Mouse (Mus musculus): ENCODE results near the gene Ung. TPM values are rescaled to one million over a fixed set of nuclear protein-coding genes. Genes with fewer than 3 reads are reported as not detected.

The Ung gene
- polyA plus RNA-seq, 1 experiment from 2014 or later: 8.2 TPM

- 68% methylated on average over 9 of the region's 9 CpGs for WGBS
- no peak overlapping the region for H3K4me2 ChIP-seq (ENCODE audit: low read length)
- H3K4me3 ChIP-seq (ENCODE audit: low read depth, low read length): no peak overlapping the region
These were observed 25.2 kb downstream of the Ung start for GRCm38 (mm10) chr5:114155168-114155933.

GRCm38 (mm10) chr5:114157236-114157635 lies 27.1 kb downstream of the Ung start:
- Histone ChIP-seq H3K4me3 (ENCODE audit: low read depth, low read length) (no peak overlapping the region), H3K4me1 (ENCODE audit: control insufficient read depth, insufficient read depth, low read length) (no peaks in the 10 kb centered on the region), H3K9ac (ENCODE audit: low read depth, low read length) (no peak overlapping the region), H3K27ac (ENCODE audit: low read length) (no peak overlapping the region), H3K27me3 (ENCODE audit: control insufficient read depth, insufficient read depth, low read depth, low read length) (no peaks in the 10 kb centered on the region), H3K9me3 (replicated peaks; ENCODE audit: control insufficient read depth, low read length, poor library complexity, severe bottlenecking) (no peaks in the 10 kb centered on the region), H3K4me2 (ENCODE audit: low read length) (no peak overlapping the region), H3K36me3 (ENCODE audit: control insufficient read depth, insufficient read depth, low read length) (no peaks in the 10 kb centered on the region)
- 50% methylated on average over 7 of the region's 7 CpGs for WGBS
- ATAC-seq: no peak

More at GRCm38 (mm10) chr5:114155168-114155933, 25.2 kb downstream of the Ung start:
- Histone ChIP-seq H3K36me3 (ENCODE audit: control insufficient read depth, insufficient read depth, low read length) (no peaks in the 10 kb centered on the region), H3K4me1 (ENCODE audit: control insufficient read depth, insufficient read depth, low read length) (no peaks in the 10 kb centered on the region), H3K27ac (ENCODE audit: low read length) (no peak overlapping the region), H3K9ac (ENCODE audit: low read depth, low read length) (no peak overlapping the region), H3K27me3 (ENCODE audit: control insufficient read depth, insufficient read depth, low read depth, low read length) (no peaks in the 10 kb centered on the region), H3K9me3 (replicated peaks; ENCODE audit: control insufficient read depth, low read length, poor library complexity, severe bottlenecking) (no peaks in the 10 kb centered on the region)
- no peak for ATAC-seq

- no peaks in the 10 kb centered on the region for H3K27me3 ChIP-seq (ENCODE audit: control insufficient read depth, insufficient read depth, low read depth, low read length)
- no peak overlapping the region for H3K4me2 ChIP-seq (ENCODE audit: low read length)
- no peak overlapping the region for H3K4me3 ChIP-seq (ENCODE audit: low read depth, low read length)
- WGBS: 84% methylated on average over 6 of the region's 6 CpGs
- no peaks in the 10 kb centered on the region for H3K36me3 ChIP-seq (ENCODE audit: control insufficient read depth, insufficient read depth, low read length)
- no peak for ATAC-seq
- H3K9me3 ChIP-seq (replicated peaks; ENCODE audit: control insufficient read depth, low read length, poor library complexity, severe bottlenecking): no peaks in the 10 kb centered on the region
- H3K9ac ChIP-seq (ENCODE audit: low read depth, low read length): no peak overlapping the region
- no peak overlapping the region for H3K27ac ChIP-seq (ENCODE audit: low read length)
- H3K4me1 ChIP-seq (ENCODE audit: control insufficient read depth, insufficient read depth, low read length): no peaks in the 10 kb centered on the region
These were observed 31.2 kb downstream of the Ung start for GRCm38 (mm10) chr5:114161424-114161823.

- H3K27me3 ChIP-seq (ENCODE audit: control insufficient read depth, insufficient read depth, low read depth, low read length): no peaks in the 10 kb centered on the region
- H3K4me2 ChIP-seq (ENCODE audit: low read length): no peak overlapping the region
- WGBS: 59% methylated on average over 12 of the region's 12 CpGs
- no peak overlapping the region for H3K9ac ChIP-seq (ENCODE audit: low read depth, low read length)
- H3K4me1 ChIP-seq (ENCODE audit: control insufficient read depth, insufficient read depth, low read length): no peaks in the 10 kb centered on the region
- H3K4me3 ChIP-seq (ENCODE audit: low read depth, low read length): no peak overlapping the region
- H3K9me3 ChIP-seq (replicated peaks; ENCODE audit: control insufficient read depth, low read length, poor library complexity, severe bottlenecking): no peaks in the 10 kb centered on the region
- H3K27ac ChIP-seq (ENCODE audit: low read length): no peak overlapping the region
- ATAC-seq: no peak
- H3K36me3 ChIP-seq (ENCODE audit: control insufficient read depth, insufficient read depth, low read length): no peaks in the 10 kb centered on the region
These were observed 32.1 kb downstream of the Ung start for GRCm38 (mm10) chr5:114162106-114162815.

GRCm38 (mm10) chr5:114163117-114163696 lies 33.0 kb downstream of the Ung start:
- ATAC-seq: no peak
- H3K36me3 ChIP-seq (ENCODE audit: control insufficient read depth, insufficient read depth, low read length): no peaks in the 10 kb centered on the region
- 79% methylated on average over 6 of the region's 6 CpGs for WGBS

GRCm38 (mm10) chr5:114170345-114170744 lies 40.2 kb downstream of the Ung start:
- Histone ChIP-seq H3K27ac (ENCODE audit: low read length) (no peak overlapping the region), H3K27me3 (ENCODE audit: control insufficient read depth, insufficient read depth, low read depth, low read length) (peaks cover 3% of the 10 kb centered on the region), H3K9ac (ENCODE audit: low read depth, low read length) (no peak overlapping the region), H3K4me3 (ENCODE audit: low read depth, low read length) (no peak overlapping the region), H3K36me3 (ENCODE audit: control insufficient read depth, insufficient read depth, low read length) (no peaks in the 10 kb centered on the region), H3K4me1 (ENCODE audit: control insufficient read depth, insufficient read depth, low read length) (no peaks in the 10 kb centered on the region), H3K4me2 (ENCODE audit: low read length) (no peak overlapping the region), H3K9me3 (replicated peaks; ENCODE audit: control insufficient read depth, low read length, poor library complexity, severe bottlenecking) (no peaks in the 10 kb centered on the region)
- ATAC-seq: no peak
- WGBS: 85% methylated on average over 7 of the region's 7 CpGs

More at GRCm38 (mm10) chr5:114163117-114163696, 33.0 kb downstream of the Ung start:
- Histone ChIP-seq H3K4me3 (ENCODE audit: low read depth, low read length) (no peak overlapping the region), H3K4me1 (ENCODE audit: control insufficient read depth, insufficient read depth, low read length) (no peaks in the 10 kb centered on the region), H3K9ac (ENCODE audit: low read depth, low read length) (no peak overlapping the region), H3K4me2 (ENCODE audit: low read length) (no peak overlapping the region), H3K27ac (ENCODE audit: low read length) (no peak overlapping the region), H3K27me3 (ENCODE audit: control insufficient read depth, insufficient read depth, low read depth, low read length) (no peaks in the 10 kb centered on the region), H3K9me3 (replicated peaks; ENCODE audit: control insufficient read depth, low read length, poor library complexity, severe bottlenecking) (no peaks in the 10 kb centered on the region)

GRCm38 (mm10) chr5:114172936-114173335 lies 42.8 kb downstream of the Ung start:
- 92% methylated on average over 3 of the region's 3 CpGs for WGBS
- Histone ChIP-seq H3K27ac (ENCODE audit: low read length) (no peak overlapping the region), H3K4me2 (ENCODE audit: low read length) (no peak overlapping the region), H3K4me1 (ENCODE audit: control insufficient read depth, insufficient read depth, low read length) (peaks cover 2% of the 10 kb centered on the region; the same call in 1 of the 2 replicates), H3K9me3 (replicated peaks; ENCODE audit: control insufficient read depth, low read length, poor library complexity, severe bottlenecking) (no peaks in the 10 kb centered on the region), H3K36me3 (ENCODE audit: control insufficient read depth, insufficient read depth, low read length) (no peaks in the 10 kb centered on the region), H3K4me3 (ENCODE audit: low read depth, low read length) (no peak overlapping the region), H3K27me3 (ENCODE audit: control insufficient read depth, insufficient read depth, low read depth, low read length) (peaks cover 10% of the 10 kb centered on the region), H3K9ac (ENCODE audit: low read depth, low read length) (no peak overlapping the region)
- no peak for ATAC-seq

- 77% methylated on average over 7 of the region's 7 CpGs for WGBS
These were observed 43.3 kb downstream of the Ung start for GRCm38 (mm10) chr5:114173458-114173857.

More at GRCm38 (mm10) chr5:114173458-114173857, 43.3 kb downstream of the Ung start:
- Histone ChIP-seq H3K36me3 (ENCODE audit: control insufficient read depth, insufficient read depth, low read length) (no peaks in the 10 kb centered on the region), H3K9ac (ENCODE audit: low read depth, low read length) (no peak overlapping the region), H3K27me3 (ENCODE audit: control insufficient read depth, insufficient read depth, low read depth, low read length) (peaks cover 10% of the 10 kb centered on the region), H3K4me1 (ENCODE audit: control insufficient read depth, insufficient read depth, low read length) (peaks cover 2% of the 10 kb centered on the region; the same call in 1 of the 2 replicates), H3K4me2 (ENCODE audit: low read length) (no peak overlapping the region), H3K27ac (ENCODE audit: low read length) (no peak overlapping the region), H3K4me3 (ENCODE audit: low read depth, low read length) (no peak overlapping the region), H3K9me3 (replicated peaks; ENCODE audit: control insufficient read depth, low read length, poor library complexity, severe bottlenecking) (no peaks in the 10 kb centered on the region)
- no peak for ATAC-seq

All from midbrain, embryonic 16.5 days (tissue).